Mouse (Mus musculus): Measurements from ENCODE around the gene Dnah11.

- TF ChIP-seq POLR2A (IDR thresholded peaks at IDR 0.05; ENCODE audit: borderline replicate concordance, extremely low read depth, insufficient read depth, insufficient read length, poor library complexity, severe bottlenecking) (no peak), CTCF (IDR thresholded peaks at IDR 0.05; ENCODE audit: borderline replicate concordance, extremely low read depth, insufficient read depth, insufficient read length) (no peak)
Measured at GRCm38 (mm10) chr12:117848621-117849020, 350.2 kb downstream of the Dnah11 start.
